Comparison of ENCODE assay signal across 8 mouse cellular contexts in genomic region chr11:69876867-69877266, GRCm38 (mm10). TPM values are rescaled to one million over a fixed set of nuclear protein-coding genes. Genes with fewer than 3 reads are reported as not detected.
DNase-seq lines count a peak whose midpoint lies in the region; ATAC-seq and TF ChIP-seq lines count a peak whose summit lies in the region.

No protein-coding gene starts in this region.

- H3K27ac ChIP-seq in forebrain, embryonic 13.5 days, result no peak overlapping the region; the same call in 1 of the 2 replicates
- H3K27ac ChIP-seq in lung, embryonic 15.5 days, result peak overlapping the region; percentile 60

- H3K4me3 ChIP-seq in E14TG2a.4 (replicated peaks; ENCODE audit: low read length), result peak overlapping the region; percentile 67
- peak overlapping the region; percentile 17 for H3K4me3 ChIP-seq in forebrain, embryonic 13.5 days
- peak overlapping the region; percentile 4; the same call in 1 of the 2 replicates for H3K4me3 ChIP-seq in lung, embryonic 15.5 days

- intact Hi-C loops in heart, postnatal 14 days (cut with DNase I), result loop anchor here (2.0 to 5.0 kb wide), 5 partner anchors 40 to 195 kb away; partner anchors contain the start of genes Nlgn2, Senp3 and Tmem256

- H3K4me1 ChIP-seq in E14TG2a.4 (replicated peaks; ENCODE audit: low read depth, low read length), result peaks cover 74% of the 10 kb centered on the region
- peaks cover 26% of the 10 kb centered on the region for H3K4me1 ChIP-seq in forebrain, embryonic 13.5 days
- peaks cover 58% of the 10 kb centered on the region for H3K4me1 ChIP-seq in lung, embryonic 15.5 days

- peak; percentile 85 for DNase-seq in c-Kit-positive CD71-positive TER-119-negative erythroid progenitor cells, embryonic 14.5 days (ENCODE audit: low read depth)
- DNase-seq in heart, postnatal 14 days, result peak; percentile 89 to 93
- DNase-seq in layer of hippocampus, adult 18-20 months (ENCODE audit: low spot score in 2 of 2), result peak; percentile 64 to 84
- peak; percentile 63 for DNase-seq in ovary, adult 18-20 months (ENCODE audit: low spot score)
- peak; percentile 95 for DNase-seq in thymus, postnatal 0 days (ENCODE audit: low spot score)

- H3K36me3 ChIP-seq in E14TG2a.4 (ENCODE audit: insufficient read depth, low read length), result no peaks in the 10 kb centered on the region
- H3K36me3 ChIP-seq in forebrain, embryonic 13.5 days (ENCODE audit: poor library complexity, severe bottlenecking), result no peaks in the 10 kb centered on the region
- no peaks in the 10 kb centered on the region for H3K36me3 ChIP-seq in lung, embryonic 15.5 days

- H3K9me3 ChIP-seq in E14TG2a.4 (ENCODE audit: low read length), result no peaks in the 10 kb centered on the region
- no peaks in the 10 kb centered on the region for H3K9me3 ChIP-seq in forebrain, embryonic 13.5 days (replicated peaks)
- no peaks in the 10 kb centered on the region for H3K9me3 ChIP-seq in lung, embryonic 15.5 days

- H3K27me3 ChIP-seq in E14TG2a.4 (ENCODE audit: insufficient read depth, low read length), result peaks cover 33% of the 10 kb centered on the region
- H3K27me3 ChIP-seq in forebrain, embryonic 13.5 days, result peaks cover 29% of the 10 kb centered on the region
- no peaks in the 10 kb centered on the region for H3K27me3 ChIP-seq in lung, embryonic 15.5 days

- H3K4me2 ChIP-seq in forebrain, embryonic 13.5 days, result peak overlapping the region; percentile 48
- peak overlapping the region; percentile 40 for H3K4me2 ChIP-seq in lung, embryonic 15.5 days

- peak; percentile 52; the same call in 1 of the 2 replicates for ATAC-seq in forebrain, embryonic 13.5 days
- ATAC-seq in lung, embryonic 15.5 days (ENCODE audit: borderline replicate concordance, extremely low read depth, low FRiP score, low TSS enrichment), result peak; percentile 19; the same call in 1 of the 2 replicates

- H3K9ac ChIP-seq in forebrain, embryonic 13.5 days, result 0 out of 2 replicates have a peak overlapping the region, but pooled peaks have one; percentile 37
- no peak overlapping the region for H3K9ac ChIP-seq in lung, embryonic 15.5 days

- peak; percentile 76 for TF ChIP-seq CTCF in E14TG2a.4 (conservative IDR thresholded peaks at IDR 0.05; ENCODE audit: low read length)

- WGBS in forebrain, embryonic 13.5 days, result 2% methylated on average over 12 of the region's 12 CpGs
- WGBS in lung, embryonic 15.5 days, result 5% methylated on average over 12 of the region's 12 CpGs

RNA-seq across cellular contexts. Expression of gene Tmem95, which starts 1.0 kb away (rescaled TPM):
- polyA plus RNA-seq in forebrain, embryonic 13.5 days (2015; fragmentation: Nextera tagmentation; extraction: Ambion mirVana), result not detected in 2 replicates
- not detected for total RNA-seq in heart, postnatal 14 days (2021)
- not detected for total RNA-seq in layer of hippocampus, adult 18-20 months (2021)
- not detected in 2 replicates for polyA plus RNA-seq in lung, embryonic 15.5 days (2015; fragmentation: Nextera tagmentation; extraction: Ambion mirVana)
- not detected in 2 replicates for polyA plus RNA-seq in thymus, postnatal 0 days (2015; fragmentation: Nextera tagmentation; extraction: Ambion mirVana)

RNA-seq across cellular contexts. Expression of gene Kctd11, which starts 4.3 kb away (rescaled TPM):
- 1.3 and 1.4 TPM in 2 replicates for polyA plus RNA-seq in forebrain, embryonic 13.5 days (2015; fragmentation: Nextera tagmentation; extraction: Ambion mirVana)
- 1 to 10 TPM; 3.1 to 3.8 TPM for total RNA-seq in heart, postnatal 14 days (2021)
- total RNA-seq in layer of hippocampus, adult 18-20 months (2021), result 1 to 10 TPM; 1.3 to 1.4 TPM
- 8.1 and 8.6 TPM in 2 replicates for polyA plus RNA-seq in lung, embryonic 15.5 days (2015; fragmentation: Nextera tagmentation; extraction: Ambion mirVana)
- 1.7 and 2.3 TPM in 2 replicates for polyA plus RNA-seq in thymus, postnatal 0 days (2015; fragmentation: Nextera tagmentation; extraction: Ambion mirVana)

RNA-seq across cellular contexts. Expression of gene Tnk1, which starts 18.3 kb away (rescaled TPM):
- 0.09 and 0.20 TPM in 2 replicates for polyA plus RNA-seq in forebrain, embryonic 13.5 days (2015; fragmentation: Nextera tagmentation; extraction: Ambion mirVana)
- total RNA-seq in heart, postnatal 14 days (2021), result under 1 TPM in 1 of 2 experiments, not detected in 1; 0.24 TPM
- total RNA-seq in layer of hippocampus, adult 18-20 months (2021), result not detected
- polyA plus RNA-seq in lung, embryonic 15.5 days (2015; fragmentation: Nextera tagmentation; extraction: Ambion mirVana), result 9.2 and 9.6 TPM in 2 replicates
- polyA plus RNA-seq in thymus, postnatal 0 days (2015; fragmentation: Nextera tagmentation; extraction: Ambion mirVana), result 1.1 and 1.5 TPM in 2 replicates

RNA-seq across cellular contexts. Expression of gene Acap1, which starts 18.5 kb away (rescaled TPM):
- polyA plus RNA-seq in forebrain, embryonic 13.5 days (2015; fragmentation: Nextera tagmentation; extraction: Ambion mirVana), result 0.28 and 0.34 TPM in 2 replicates
- 1 to 10 TPM; 2.3 to 6.8 TPM for total RNA-seq in heart, postnatal 14 days (2021)
- total RNA-seq in layer of hippocampus, adult 18-20 months (2021), result not detected
- polyA plus RNA-seq in lung, embryonic 15.5 days (2015; fragmentation: Nextera tagmentation; extraction: Ambion mirVana), result 1.4 and 5.0 TPM in 2 replicates
- 150 and 176 TPM in 2 replicates for polyA plus RNA-seq in thymus, postnatal 0 days (2015; fragmentation: Nextera tagmentation; extraction: Ambion mirVana)

RNA-seq across cellular contexts. Expression of gene 2810408A11Rik, which starts 23.9 kb away (rescaled TPM):
- 19.1 and 20.3 TPM in 2 replicates for polyA plus RNA-seq in forebrain, embryonic 13.5 days (2015; fragmentation: Nextera tagmentation; extraction: Ambion mirVana)
- total RNA-seq in heart, postnatal 14 days (2021), result 1 to 10 TPM in 1 of 2 experiments, under 1 TPM in 1; 0.95 to 1.1 TPM
- total RNA-seq in layer of hippocampus, adult 18-20 months (2021), result under 1 TPM; 0.17 to 0.58 TPM
- polyA plus RNA-seq in lung, embryonic 15.5 days (2015; fragmentation: Nextera tagmentation; extraction: Ambion mirVana), result 11.9 and 13.0 TPM in 2 replicates
- polyA plus RNA-seq in thymus, postnatal 0 days (2015; fragmentation: Nextera tagmentation; extraction: Ambion mirVana), result 19.8 and 26.0 TPM in 2 replicates

Comparison
In these comparisons a context has a peak if more than half of its experiments do, and no peak if none do; other contexts are left out.
1. H3K4me3 ChIP-seq: peak in every context shown above with its lines; median percentile 67 in E14TG2a.4; 17 in forebrain, embryonic 13.5 days; 4 in lung, embryonic 15.5 days.